Mouse (Mus musculus) kidney, adult 2 months (tissue): Measurements from ENCODE around the gene Popdc3. TPM values are rescaled to one million over a fixed set of nuclear protein-coding genes. Genes with fewer than 3 reads are reported as not detected.
A peak's percentile ranks its signal among the peaks of the same experiment; 100 is the strongest.

Experiments used
- DNase-seq: peaks from one replicate; pipeline ENCODE4 v3.0.0; 2021
- H3K27ac ChIP-seq: fragments of 200-500 bp; 2 replicates; pipeline ENCODE4 v1.5.1; 2012; ENCODE audit warnings: low read depth, low read length, control low read depth, inconsistent platforms; ENCODE audit not compliant: insufficient read depth
- H3K27me3 ChIP-seq: fragments of 200-500 bp; replicated peaks from 2 replicates; pipeline ENCODE4 v1.6.1; 2012; ENCODE audit warnings: mild to moderate bottlenecking, moderate library complexity, low read length, inconsistent platforms; ENCODE audit not compliant: control insufficient read depth, insufficient read depth
- H3K36me3 ChIP-seq: fragments of 200-500 bp; 2 replicates; pipeline ENCODE4 v1.6.1; 2012; ENCODE audit warnings: mild to moderate bottlenecking, moderate library complexity, low read length, inconsistent platforms; ENCODE audit not compliant: control insufficient read depth, insufficient read depth
- H3K4me1 ChIP-seq: fragments of 200-500 bp; 2 replicates; pipeline ENCODE4 v1.6.1; 2011; ENCODE audit warnings: low read length; ENCODE audit not compliant: control insufficient read depth, insufficient read depth
- H3K4me3 ChIP-seq: fragments of 200-500 bp; 2 replicates; pipeline ENCODE4 v1.5.1; 2011; ENCODE audit warnings: mild to moderate bottlenecking, low read depth, low read length, control low read depth; ENCODE audit not compliant: insufficient read depth
- CTCF ChIP-seq: fragments of 200-500 bp; conservative IDR thresholded peaks from 2 replicates; pipeline ENCODE4 v1.5.1; 2011; ENCODE audit warnings: low read depth, mild to moderate bottlenecking, control low read depth, low read length, moderate library complexity, mixed read lengths; ENCODE audit not compliant: insufficient read depth, insufficient read length
- POLR2A ChIP-seq: fragments of 200-500 bp; IDR thresholded peaks from one replicate; pipeline ENCODE4 v1.6.1; 2011; ENCODE audit warnings: low read depth, low read length, control low read depth
- WGBS: fragments of 180-500 bp; shearing (Covaris S2); methylation state at CpG from one replicate; pipeline ENCODE4 v1.1.7; 2018; 5-methylcytosine and 5-hydroxymethylcytosine counted together
- polyA plus RNA-seq: library from polyadenylated mRNA; depleted of rRNA; stranded (reverse); fragments of >200 nt; gene quantifications from 2 replicates; pipeline ENCODE4 v1.2.3, GENCODE M21; 2012; rRNA removed

Gene Popdc3
- polyA plus RNA-seq, 1 experiment, result 0.41 TPM

DNA sequence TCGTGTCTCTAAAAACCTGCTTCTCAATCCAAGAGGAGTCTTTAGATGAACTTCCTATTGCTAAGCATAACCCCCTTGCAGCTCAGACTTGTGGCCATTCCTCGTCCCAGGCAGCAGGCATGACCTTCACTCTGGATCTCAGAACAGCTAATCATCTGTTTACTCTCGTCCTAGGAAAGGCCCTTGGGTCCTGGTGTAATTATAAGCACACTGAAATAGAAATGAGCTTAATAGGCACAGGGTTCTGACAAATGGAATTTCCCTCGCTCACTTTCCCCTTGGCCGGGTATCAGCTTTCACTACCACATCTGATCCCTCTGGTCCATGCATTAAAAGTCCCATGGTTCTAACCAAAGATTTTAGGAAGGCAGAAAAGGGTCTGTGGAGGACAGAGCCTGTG, 185.5 kb downstream of the Popdc3 start:
- H3K4me3 ChIP-seq, result no peak overlapping the region
- H3K27me3 ChIP-seq, result no peaks in the 10 kb centered on the region
- H3K36me3 ChIP-seq, result no peaks in the 10 kb centered on the region
- 39% methylated on average over 5 of the region's 5 CpGs for WGBS
- H3K4me1 ChIP-seq, result no peaks in the 10 kb centered on the region
- DNase-seq, result peak; percentile 8
- TF ChIP-seq POLR2A, result no peak
- TF ChIP-seq CTCF, result no peak
- no peak overlapping the region for H3K27ac ChIP-seq

DNA sequence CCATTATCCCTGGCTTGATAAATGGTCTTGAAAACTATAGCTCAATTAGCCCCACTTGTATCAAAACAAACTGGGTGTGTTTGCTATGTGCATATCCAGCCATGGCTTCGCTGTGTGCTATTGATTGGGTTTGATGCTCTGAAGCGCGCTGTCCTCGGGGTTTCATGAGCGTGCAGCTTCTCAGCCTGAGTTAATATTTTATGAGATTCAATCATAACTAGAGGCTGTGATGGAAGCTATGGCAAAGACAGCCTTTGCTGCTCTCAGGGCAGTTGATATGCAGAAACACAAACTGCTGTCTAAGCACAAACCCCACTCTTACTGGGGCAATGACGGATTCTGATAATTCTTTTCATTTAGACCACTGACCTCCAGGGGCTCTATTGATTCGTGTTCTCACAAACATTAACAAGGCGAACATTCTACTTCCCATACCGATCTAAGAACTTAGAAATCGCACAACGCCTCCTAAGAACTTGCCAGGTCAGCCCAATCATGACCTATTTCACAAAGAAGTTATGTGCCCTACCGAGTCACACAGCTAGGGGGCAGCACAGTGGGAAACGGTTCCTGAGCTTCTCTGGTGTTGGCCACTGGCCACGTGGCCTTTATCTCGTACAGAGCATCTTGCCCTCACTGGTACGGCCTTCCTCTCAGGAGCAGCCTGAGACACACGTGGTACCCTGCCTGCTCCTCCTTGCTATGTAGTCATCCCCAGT, 189.2 kb downstream of the Popdc3 start:
- TF ChIP-seq POLR2A (no peak), CTCF (no peak)
- no peak overlapping the region for H3K27ac ChIP-seq
- WGBS, result 86% methylated on average over 17 of the region's 17 CpGs

More for the DNA sequence above, 189.2 kb downstream of the Popdc3 start:
- Histone ChIP-seq H3K4me1 (no peaks in the 10 kb centered on the region), H3K36me3 (no peaks in the 10 kb centered on the region), H3K27me3 (no peaks in the 10 kb centered on the region), H3K4me3 (no peak overlapping the region)
- DNase-seq, result no peak

Other genes starting within 250 kb of the Popdc3 start
- gene Prep, start 110.9 kb upstream of the Popdc3 start, polyA plus RNA-seq, result 6.6 and 7.0 TPM in 2 replicates
- 0.07 and 0.34 TPM in 2 replicates for gene Bves, start 157.7 kb downstream of the Popdc3 start, polyA plus RNA-seq